Mouse (Mus musculus) megakaryocyte progenitor cell, adult 5-6 weeks (primary cell): ENCODE results near the gene Gm3149. TPM values are rescaled to one million over a fixed set of nuclear protein-coding genes. Genes with fewer than 3 reads are reported as not detected.
"Not testable (repeated sequence)": the region's sequence is repeated elsewhere in the genome, so short reads cannot be mapped to it uniquely, and the experiment has no call there.

Source experiments
- ATAC-seq: replicated peaks from 2 replicates; pipeline ENCODE4 v1.8.0; 2016; ENCODE audit warnings: mild to moderate bottlenecking, moderate TSS enrichment, inconsistent platforms; ENCODE audit not compliant: poor library complexity
- total RNA-seq, 2 experiments: library from RNA; stranded (forward) in 1 of 2; stranded (reverse) in 1 of 2; fragments of 157-497, 149-512 nt in 1 of 2; fragments of 200-1000 nt in 1 of 2; gene quantifications; 2 replicates each; pipeline versions ENCODE4 v1.2.3 to v1.2.4; 2015 to 2017

Gm3149 gene
- not detected in 2 replicates for total RNA-seq (2015)
- not detected in 2 replicates for total RNA-seq (2017)

DNA sequence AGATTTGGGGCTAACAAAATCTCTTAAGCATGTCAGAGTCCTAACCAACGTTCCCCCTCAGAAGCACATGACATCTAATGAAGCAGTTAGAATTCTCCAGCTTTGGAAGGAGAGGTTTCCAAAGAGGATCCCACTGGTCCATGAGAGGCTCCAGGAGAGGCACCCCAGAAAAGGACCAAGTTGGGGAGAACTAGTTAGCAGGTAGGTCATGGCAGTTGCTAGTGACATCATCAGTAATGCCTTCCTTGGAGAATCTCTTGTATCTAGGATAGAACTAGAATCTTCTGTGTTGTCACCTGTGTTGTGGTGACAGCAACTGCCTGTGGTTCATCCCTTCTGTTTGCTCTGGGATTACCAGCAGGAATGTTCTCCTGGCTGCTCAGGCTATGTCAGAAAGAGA lies at the start of gene Gm3149:
Gm3149 (plus strand) TSS at position 301 of the 400 bp plus-strand sequence.
- not testable (repeated sequence) for ATAC-seq

GRCm38 (mm10) chr14:4269238-4269950 lies 47.7 kb upstream of the Gm3149 start:
- ATAC-seq, result not testable (repeated sequence)

- not testable (repeated sequence) for ATAC-seq
Observed at GRCm38 (mm10) chr14:4279828-4280227, 37.3 kb upstream of the Gm3149 start.

- not testable (repeated sequence) for ATAC-seq
Observed at GRCm38 (mm10) chr14:4334476-4335080, 17.5 kb downstream of the Gm3149 start, which contains the start of gene 2610042L04Rik. Gene 2610042L04Rik (plus strand): TSS chr14:4334763.

DNA sequence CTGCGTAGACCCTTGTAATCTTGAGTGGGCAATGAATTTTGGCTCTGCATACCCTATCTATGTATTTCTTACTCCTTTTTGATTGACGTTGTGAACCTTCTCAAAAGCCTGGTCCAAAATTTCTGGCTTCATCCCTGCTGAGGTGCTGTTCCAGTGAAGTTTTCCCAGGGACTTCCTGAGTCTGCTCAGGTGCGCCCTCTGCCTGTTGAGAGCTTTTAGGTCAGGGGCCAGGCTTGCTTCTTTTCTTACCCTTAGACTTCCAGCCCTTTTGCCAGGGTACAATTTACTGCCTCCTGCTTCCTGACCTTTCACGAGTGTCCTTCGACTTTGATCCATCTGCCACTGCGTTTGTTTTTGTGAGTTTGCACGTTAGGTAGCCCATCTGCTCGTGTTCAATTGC lies 18.4 kb downstream of the Gm3149 start:
- not testable (repeated sequence) for ATAC-seq

DNA sequence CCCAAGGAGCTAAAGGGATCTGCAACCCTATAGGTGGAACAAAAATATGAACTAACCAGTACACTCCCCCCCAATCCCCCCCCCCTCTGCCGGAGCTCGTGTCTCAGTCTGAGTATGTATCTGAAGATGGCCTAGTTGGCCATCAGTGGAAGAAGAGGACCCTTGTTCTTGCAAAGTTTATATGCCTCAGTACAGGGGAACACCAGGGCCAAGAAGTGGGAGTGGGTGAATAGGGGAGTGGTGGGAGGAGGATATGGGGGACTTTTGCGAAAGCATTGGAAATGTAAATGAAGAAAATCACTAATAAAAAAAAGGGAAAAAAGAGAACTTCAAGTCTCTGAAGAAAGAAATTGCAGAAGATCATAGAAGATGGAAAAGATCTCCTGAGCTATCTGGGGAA lies 51.9 kb downstream of the Gm3149 start:
- ATAC-seq, result not testable (repeated sequence)

DNA sequence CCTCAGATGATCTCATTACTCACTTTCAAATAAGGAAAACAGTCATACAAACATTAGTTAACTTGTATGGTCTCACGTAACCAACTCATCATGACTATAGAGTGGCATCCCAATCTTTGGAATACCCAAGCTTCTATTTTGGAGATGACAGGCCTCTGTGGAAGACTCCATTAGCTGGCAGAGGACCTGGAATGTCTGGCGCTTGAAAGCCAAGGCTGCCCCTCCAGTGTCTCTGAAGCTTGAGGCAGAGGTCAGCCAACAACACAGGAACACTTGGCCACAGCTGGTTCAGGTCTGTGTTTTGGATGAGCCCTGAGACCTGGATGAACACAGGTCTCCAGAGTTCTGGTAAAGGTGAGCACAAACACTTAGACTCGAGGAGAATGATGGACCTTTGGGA lies 52.6 kb downstream of the Gm3149 start:
- ATAC-seq, result not testable (repeated sequence)

Other genes starting within 250 kb of the Gm3149 start
- not detected in 2 replicates for gene Gm3115, start 233.2 kb upstream of the Gm3149 start, total RNA-seq (2015)
- not detected in 2 replicates for gene Gm3115, start 233.2 kb upstream of the Gm3149 start, total RNA-seq (2017)
- gene Gm8108, start 206.8 kb upstream of the Gm3149 start, total RNA-seq (2015), result not detected in 2 replicates
- not detected in 2 replicates for gene Gm8108, start 206.8 kb upstream of the Gm3149 start, total RNA-seq (2017)
- gene Gm3127, start 152.3 kb upstream of the Gm3149 start, total RNA-seq (2015), result not detected in 2 replicates
- not detected in 2 replicates for gene Gm3127, start 152.3 kb upstream of the Gm3149 start, total RNA-seq (2017)
- gene Gm2974, start 134.7 kb upstream of the Gm3149 start, total RNA-seq (2015), result not detected in 2 replicates
- 0.64 TPM in 1 of 2 replicates, not detected in the other for gene Gm2974, start 134.7 kb upstream of the Gm3149 start, total RNA-seq (2017)
- gene Gm3138, start 67.7 kb upstream of the Gm3149 start, total RNA-seq (2015), result not detected in 2 replicates
- not detected in 2 replicates for gene Gm3138, start 67.7 kb upstream of the Gm3149 start, total RNA-seq (2017)
- gene 2610042L04Rik, start 17.5 kb downstream of the Gm3149 start, total RNA-seq (2015), result not detected in 2 replicates
- gene 2610042L04Rik, start 17.5 kb downstream of the Gm3149 start, total RNA-seq (2017), result not detected in 2 replicates
- not detected in 2 replicates for gene Gm3159, start 80.2 kb downstream of the Gm3149 start, total RNA-seq (2015)
- gene Gm3159, start 80.2 kb downstream of the Gm3149 start, total RNA-seq (2017), result not detected in 2 replicates
- gene Gm3164, start 98.2 kb downstream of the Gm3149 start, total RNA-seq (2015), result not detected in 2 replicates
- not detected in 2 replicates for gene Gm3164, start 98.2 kb downstream of the Gm3149 start, total RNA-seq (2017)
- gene Gm3173, start 113.7 kb downstream of the Gm3149 start, total RNA-seq (2015), result 0.72 TPM in 1 of 2 replicates, not detected in the other
- not detected in 2 replicates for gene Gm3173, start 113.7 kb downstream of the Gm3149 start, total RNA-seq (2017)
- gene Gm3182, start 164.5 kb downstream of the Gm3149 start, total RNA-seq (2015), result not detected in 2 replicates
- gene Gm3182, start 164.5 kb downstream of the Gm3149 start, total RNA-seq (2017), result not detected in 2 replicates
- not detected in 2 replicates for gene Gm3047, start 238.1 kb downstream of the Gm3149 start, total RNA-seq (2015)
- gene Gm3047, start 238.1 kb downstream of the Gm3149 start, total RNA-seq (2017), result not detected in 2 replicates